Mouse (Mus musculus): ENCODE results near the gene Gm45713. TPM values are rescaled to one million over a fixed set of nuclear protein-coding genes. Genes with fewer than 3 reads are reported as not detected.
"Not testable (repeated sequence)": the region's sequence is repeated elsewhere in the genome, so short reads cannot be mapped to it uniquely, and the experiment has no call there.

Gm45713 gene
- polyA plus RNA-seq, 1 experiment from 2014 or later: 0.72 TPM

- Histone ChIP-seq H3K4me2 (ENCODE audit: low read length) (peak overlapping the region; percentile 97), H3K9me3 (ENCODE audit: control insufficient read depth, low read length) (no peaks in the 10 kb centered on the region), H3K4me3 (ENCODE audit: low read depth, low read length) (peak overlapping the region; percentile 100), H3K27ac (ENCODE audit: low read depth) (peak overlapping the region; percentile 91), H3K36me3 (ENCODE audit: control insufficient read depth, insufficient read depth, low read length) (peaks cover 49% of the 10 kb centered on the region), H3K9ac (ENCODE audit: low read length) (peak overlapping the region; percentile 99), H3K27me3 (replicated peaks; ENCODE audit: control insufficient read depth, insufficient read depth, low read length) (no peaks in the 10 kb centered on the region), H3K4me1 (replicated peaks; ENCODE audit: control insufficient read depth, insufficient read depth, low read length) (peaks cover 39% of the 10 kb centered on the region)
- no peak for ATAC-seq (replicated peaks; ENCODE audit: low FRiP score, low TSS enrichment, low read depth)
- 75% methylated on average over 17 of the region's 17 CpGs for WGBS
- DNase-seq (ENCODE audit: low spot score): no peak
These were observed 9.7 kb downstream of the Gm45713 start for GRCm38 (mm10) chr7:45126147-45126843.

- not testable (repeated sequence) for H3K9me3 ChIP-seq (ENCODE audit: control insufficient read depth, low read length); ATAC-seq (replicated peaks; ENCODE audit: low FRiP score, low TSS enrichment, low read depth); H3K9ac ChIP-seq (ENCODE audit: low read length); H3K27me3 ChIP-seq (replicated peaks; ENCODE audit: control insufficient read depth, insufficient read depth, low read length); DNase-seq (ENCODE audit: low spot score)
- WGBS: 72% methylated on average over 5 of the region's 5 CpGs
- Histone ChIP-seq H3K27ac (ENCODE audit: low read depth) (peak overlapping the region; percentile 9; the same call in 1 of the 2 replicates), H3K4me1 (replicated peaks; ENCODE audit: control insufficient read depth, insufficient read depth, low read length) (peaks cover 39% of the 10 kb centered on the region), H3K4me3 (ENCODE audit: low read depth, low read length) (peak overlapping the region; percentile 100), H3K4me2 (ENCODE audit: low read length) (peak overlapping the region; percentile 97), H3K36me3 (ENCODE audit: control insufficient read depth, insufficient read depth, low read length) (peaks cover 55% of the 10 kb centered on the region)
These were observed 10.4 kb downstream of the Gm45713 start for GRCm38 (mm10) chr7:45125649-45126048.

- 17% methylated on average over 7 of the region's 7 CpGs for WGBS
- ATAC-seq (replicated peaks; ENCODE audit: low FRiP score, low TSS enrichment, low read depth): no peak
- Histone ChIP-seq H3K4me3 (ENCODE audit: low read depth, low read length) (0 out of 2 replicates have a peak overlapping the region, but pooled peaks have one; percentile 100), H3K36me3 (ENCODE audit: control insufficient read depth, insufficient read depth, low read length) (peaks cover 60% of the 10 kb centered on the region), H3K4me2 (ENCODE audit: low read length) (peak overlapping the region; percentile 36), H3K27me3 (replicated peaks; ENCODE audit: control insufficient read depth, insufficient read depth, low read length) (no peaks in the 10 kb centered on the region), H3K4me1 (replicated peaks; ENCODE audit: control insufficient read depth, insufficient read depth, low read length) (peaks cover 39% of the 10 kb centered on the region), H3K9ac (ENCODE audit: low read length) (no peak overlapping the region; the same call in 1 of the 2 replicates), H3K9me3 (ENCODE audit: control insufficient read depth, low read length) (no peaks in the 10 kb centered on the region), H3K27ac (ENCODE audit: low read depth) (peak overlapping the region; percentile 9; the same call in 1 of the 2 replicates)
- peak; percentile 75 for DNase-seq (ENCODE audit: low spot score)
These were observed 10.9 kb downstream of the Gm45713 start for GRCm38 (mm10) chr7:45125144-45125600.

- H3K36me3 ChIP-seq (ENCODE audit: control insufficient read depth, insufficient read depth, low read length): peaks cover 67% of the 10 kb centered on the region
- H3K4me1 ChIP-seq (replicated peaks; ENCODE audit: control insufficient read depth, insufficient read depth, low read length): peaks cover 34% of the 10 kb centered on the region
- peak within 1 kb of the TSS; percentile 86 for H3K27ac ChIP-seq (ENCODE audit: low read depth)
- no peaks in the 10 kb centered on the region for H3K27me3 ChIP-seq (replicated peaks; ENCODE audit: control insufficient read depth, insufficient read depth, low read length)
- ATAC-seq (replicated peaks; ENCODE audit: low FRiP score, low TSS enrichment, low read depth): peak; percentile 82
- 1% methylated on average over 59 of the region's 59 CpGs for WGBS
- H3K4me2 ChIP-seq (ENCODE audit: low read length): peak within 1 kb of the TSS; percentile 67
- H3K4me3 ChIP-seq (ENCODE audit: low read depth, low read length): peak within 1 kb of the TSS; percentile 98
- no peaks in the 10 kb centered on the region for H3K9me3 ChIP-seq (ENCODE audit: control insufficient read depth, low read length)
- peak within 1 kb of the TSS; percentile 99 for H3K9ac ChIP-seq (ENCODE audit: low read length)
- DNase-seq (ENCODE audit: low spot score): peak; percentile 97
These were observed 11.5 kb downstream of the Gm45713 start, which contains the start of gene Rps11 for GRCm38 (mm10) chr7:45124224-45125143. Gene Rps11 (minus strand): TSS chr7:45124439.

GRCm38 (mm10) chr7:45123186-45123570 is 12.9 kb downstream of the Gm45713 start:
- WGBS: 20% methylated on average over 12 of the region's 12 CpGs
- Histone ChIP-seq H3K27me3 (replicated peaks; ENCODE audit: control insufficient read depth, insufficient read depth, low read length) (no peaks in the 10 kb centered on the region), H3K36me3 (ENCODE audit: control insufficient read depth, insufficient read depth, low read length) (peaks cover 77% of the 10 kb centered on the region), H3K27ac (ENCODE audit: low read depth) (0 out of 2 replicates have a peak overlapping the region, but pooled peaks have one; percentile 84), H3K4me3 (ENCODE audit: low read depth, low read length) (peak overlapping the region; percentile 98), H3K9ac (ENCODE audit: low read length) (peak overlapping the region; percentile 99), H3K4me2 (ENCODE audit: low read length) (peak overlapping the region; percentile 67), H3K4me1 (replicated peaks; ENCODE audit: control insufficient read depth, insufficient read depth, low read length) (peaks cover 31% of the 10 kb centered on the region; the same call in 1 of the 2 replicates), H3K9me3 (ENCODE audit: control insufficient read depth, low read length) (no peaks in the 10 kb centered on the region)
- DNase-seq (ENCODE audit: low spot score) (no peak), ATAC-seq (replicated peaks; ENCODE audit: low FRiP score, low TSS enrichment, low read depth) (no peak)

- Histone ChIP-seq H3K9me3 (ENCODE audit: control insufficient read depth, low read length) (no peaks in the 10 kb centered on the region), H3K4me1 (replicated peaks; ENCODE audit: control insufficient read depth, insufficient read depth, low read length) (peaks cover 35% of the 10 kb centered on the region; the same call in 1 of the 2 replicates), H3K27me3 (replicated peaks; ENCODE audit: control insufficient read depth, insufficient read depth, low read length) (no peaks in the 10 kb centered on the region), H3K4me2 (ENCODE audit: low read length) (peak overlapping the region; percentile 67), H3K4me3 (ENCODE audit: low read depth, low read length) (peak overlapping the region; percentile 98), H3K9ac (ENCODE audit: low read length) (peak overlapping the region; percentile 99), H3K36me3 (ENCODE audit: control insufficient read depth, insufficient read depth, low read length) (peaks cover 76% of the 10 kb centered on the region), H3K27ac (ENCODE audit: low read depth) (0 out of 2 replicates have a peak overlapping the region, but pooled peaks have one; percentile 84)
- 83% methylated on average over 15 of the region's 15 CpGs for WGBS
- DNase-seq (ENCODE audit: low spot score) (no peak), ATAC-seq (replicated peaks; ENCODE audit: low FRiP score, low TSS enrichment, low read depth) (no peak)
These were observed 13.4 kb downstream of the Gm45713 start for GRCm38 (mm10) chr7:45122561-45123185.

- Histone ChIP-seq H3K4me2 (ENCODE audit: low read length) (peak overlapping the region; percentile 20; the same call in 1 of the 2 replicates), H3K9me3 (ENCODE audit: control insufficient read depth, low read length) (no peaks in the 10 kb centered on the region), H3K9ac (ENCODE audit: low read length) (peak overlapping the region; percentile 22; the same call in 1 of the 2 replicates), H3K27me3 (replicated peaks; ENCODE audit: control insufficient read depth, insufficient read depth, low read length) (no peaks in the 10 kb centered on the region), H3K27ac (ENCODE audit: low read depth) (no peak overlapping the region), H3K36me3 (ENCODE audit: control insufficient read depth, insufficient read depth, low read length) (peaks cover 69% of the 10 kb centered on the region), H3K4me3 (ENCODE audit: low read depth, low read length) (no peak overlapping the region), H3K4me1 (replicated peaks; ENCODE audit: control insufficient read depth, insufficient read depth, low read length) (peaks cover 35% of the 10 kb centered on the region; the same call in 1 of the 2 replicates)
- ATAC-seq (replicated peaks; ENCODE audit: low FRiP score, low TSS enrichment, low read depth) (no peak), DNase-seq (ENCODE audit: low spot score) (no peak)
These were observed 14.1 kb downstream of the Gm45713 start for GRCm38 (mm10) chr7:45121966-45122365.

GRCm38 (mm10) chr7:45121404-45121803 is 14.6 kb downstream of the Gm45713 start:
- H3K27me3 ChIP-seq (replicated peaks; ENCODE audit: control insufficient read depth, insufficient read depth, low read length): no peaks in the 10 kb centered on the region
- 55% methylated on average over 8 of the region's 8 CpGs for WGBS
- H3K4me2 ChIP-seq (ENCODE audit: low read length): peak overlapping the region; percentile 20; the same call in 1 of the 2 replicates
- H3K4me1 ChIP-seq (replicated peaks; ENCODE audit: control insufficient read depth, insufficient read depth, low read length): peaks cover 32% of the 10 kb centered on the region; the same call in 1 of the 2 replicates
- H3K27ac ChIP-seq (ENCODE audit: low read depth): no peak overlapping the region
- peak overlapping the region; percentile 22; the same call in 1 of the 2 replicates for H3K9ac ChIP-seq (ENCODE audit: low read length)
- ATAC-seq (replicated peaks; ENCODE audit: low FRiP score, low TSS enrichment, low read depth) (no peak), DNase-seq (ENCODE audit: low spot score) (no peak)
- no peak overlapping the region for H3K4me3 ChIP-seq (ENCODE audit: low read depth, low read length)
- peaks cover 64% of the 10 kb centered on the region for H3K36me3 ChIP-seq (ENCODE audit: control insufficient read depth, insufficient read depth, low read length)
- no peaks in the 10 kb centered on the region for H3K9me3 ChIP-seq (ENCODE audit: control insufficient read depth, low read length)

Data from intestine, embryonic 14.5 days (tissue).